Mouse (Mus musculus) MEL (cell line): ENCODE measurements at regions not wholly inside any gene's neighbourhood (a gene's known extent, or its start where the extent isn't known, plus 50 kb on each side); places are given as distances from the start of the nearest gene placed in this dataset.

ENCODE experiments used
- BHLHE40 ChIP-seq: IDR thresholded peaks from 2 replicates; pipeline ENCODE4 v1.6.1; 2012; ENCODE audit warnings: low read depth, mild to moderate bottlenecking, inconsistent platforms, low read length, improper control_type of control experiment, borderline replicate concordance
- CHD1 ChIP-seq: IDR thresholded peaks from 2 replicates; pipeline ENCODE4 v1.6.1; 2012; ENCODE audit warnings: low read depth, mild to moderate bottlenecking, inconsistent platforms, low read length, improper control_type of control experiment
- CTCF ChIP-seq, 3 experiments: IDR thresholded peaks in 2 of 3; conservative IDR thresholded peaks in 1 of 3; 2 replicates each; pipeline ENCODE4 v1.5.1; 2011 to 2012; ENCODE audit warnings: low read length in 3 of 3, low read depth in 2 of 3, mild to moderate bottlenecking in 2 of 3, improper control_type of control experiment in 1 of 3, inconsistent platforms in 1 of 3, mixed read lengths in 1 of 3, moderate library complexity in 1 of 3; ENCODE audit not compliant: control insufficient read depth in 1 of 3, insufficient read depth in 1 of 3, poor library complexity in 1 of 3, severe bottlenecking in 1 of 3
- ELF1 ChIP-seq: IDR thresholded peaks from 2 replicates; pipeline ENCODE4 v1.6.1; 2014; ENCODE audit warnings: low read depth, mild to moderate bottlenecking, inconsistent platforms, low read length, improper control_type of control experiment, moderate library complexity
- GABPA ChIP-seq: IDR thresholded peaks from 2 replicates; pipeline ENCODE4 v1.6.1; 2012; ENCODE audit warnings: low read depth, mild to moderate bottlenecking, inconsistent platforms, low read length, improper control_type of control experiment, moderate library complexity
- GATA1 ChIP-seq: IDR thresholded peaks from 2 replicates; pipeline ENCODE4 v1.6.1; 2011; ENCODE audit warnings: low read depth, low read length, improper control_type of control experiment
- POLR2A ChIP-seq, 2 experiments: IDR thresholded peaks; 2 replicates each; pipeline ENCODE4 v1.6.1; 2011 to 2012; ENCODE audit warnings: low read length in 2 of 2, mild to moderate bottlenecking in 2 of 2, control low read depth in 1 of 2, improper control_type of control experiment in 1 of 2, low read depth in 1 of 2, moderate library complexity in 1 of 2; ENCODE audit not compliant: control insufficient read depth in 1 of 2, insufficient read depth in 1 of 2, poor library complexity in 1 of 2
- TAL1 ChIP-seq: IDR thresholded peaks from 2 replicates; pipeline ENCODE4 v1.6.1; 2012; ENCODE audit warnings: mild to moderate bottlenecking, inconsistent platforms, low read length, moderate library complexity, mixed read lengths

DNA sequence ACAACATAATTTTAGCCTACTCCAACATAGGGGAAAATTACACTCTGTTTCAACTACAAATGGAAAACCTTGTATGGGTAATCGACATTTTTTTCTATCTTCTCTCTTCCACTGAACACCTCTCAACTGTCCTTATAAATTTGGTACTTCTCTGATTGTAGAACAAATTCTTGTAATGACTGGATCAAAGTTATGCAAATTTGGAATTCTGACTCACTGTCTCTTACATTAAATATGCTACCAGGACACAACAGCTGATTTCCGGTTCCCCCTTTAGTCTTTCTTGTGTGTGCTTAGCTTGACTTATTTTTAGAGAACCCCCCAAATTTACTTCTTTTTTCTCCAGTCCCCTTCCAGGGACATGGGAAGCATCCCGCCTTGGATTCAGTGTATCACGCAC is 68.2 kb upstream of the Slc44a3 start:
- TF ChIP-seq CHD1 (no peak), ELF1 (no peak), TAL1 (no peak), CTCF (IDR thresholded peaks at IDR 0.05 in 2 of 3, conservative IDR thresholded peaks at IDR 0.05 in 1 of 3; ENCODE audit: control insufficient read depth in 1 of 3, insufficient read depth in 1 of 3, low read depth in 2 of 3, low read length in 3 of 3, poor library complexity in 1 of 3, severe bottlenecking in 1 of 3) (no peak), BHLHE40 (no peak), POLR2A (IDR thresholded peaks at IDR 0.05; ENCODE audit: control insufficient read depth in 1 of 2, insufficient read depth in 1 of 2, low read depth in 1 of 2, low read length in 2 of 2, poor library complexity in 1 of 2) (no peak), GABPA (no peak), GATA1 (no peak)
